Mouse (Mus musculus): ENCODE measurements at regions not wholly inside any gene's neighbourhood (a gene's known extent, or its start where the extent isn't known, plus 50 kb on each side); places are given as distances from the start of the nearest gene placed in this dataset.

DNA sequence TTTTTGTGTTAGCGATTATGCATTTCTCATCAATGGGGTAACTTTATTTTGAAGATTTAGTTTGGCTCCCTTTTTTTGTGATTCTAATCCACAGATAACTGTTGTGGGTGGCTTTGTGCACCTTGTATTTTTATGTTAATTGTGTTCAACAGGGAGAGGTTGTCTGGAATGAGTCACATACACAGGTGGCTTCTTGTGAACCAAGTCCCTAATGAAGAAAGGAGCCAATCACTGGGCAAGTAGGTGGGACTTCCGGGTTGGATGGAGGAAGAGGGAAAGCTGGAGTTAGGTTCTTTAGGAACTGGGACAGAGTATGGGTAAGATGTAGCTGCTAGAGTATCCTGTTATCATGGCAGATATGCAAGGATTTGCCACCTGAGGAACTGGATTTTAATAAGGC, 925.2 kb downstream of the Flrt2 start:
- DNase-seq (ENCODE audit: low spot score in 2 of 2), result no peak

Data from frontal cortex, postnatal 36 days (tissue).